Mouse (Mus musculus): ENCODE results near the gene Spryd4.

- TF ChIP-seq POLR2A (IDR thresholded peaks at IDR 0.05; ENCODE audit: insufficient read depth, low read depth, low read length) (no peak), CTCF (IDR thresholded peaks at IDR 0.05; ENCODE audit: insufficient read depth, low read depth, low read length) (no peak)
Measured at GRCm38 (mm10) chr10:128255925-128256324, 44.3 kb upstream of the Spryd4 start.
